Mouse (Mus musculus): ENCODE measurements around the gene Irf8.

Irf8 gene

GRCm38 (mm10) chr8:120735770-120736481, at the start of gene Irf8:
Irf8 (plus strand) TSS chr8:120736358.
- peak; percentile 89 for DNase-seq (ENCODE audit: low spot score)

GRCm38 (mm10) chr8:120686576-120686975, 49.6 kb upstream of the Irf8 start:
- DNase-seq (ENCODE audit: low spot score): no peak

GRCm38 (mm10) chr8:120687786-120688185, 48.4 kb upstream of the Irf8 start:
- no peak for DNase-seq (ENCODE audit: low spot score)

- no peak for DNase-seq (ENCODE audit: low spot score)
Measured at GRCm38 (mm10) chr8:120688511-120688910, 47.6 kb upstream of the Irf8 start.

DNA sequence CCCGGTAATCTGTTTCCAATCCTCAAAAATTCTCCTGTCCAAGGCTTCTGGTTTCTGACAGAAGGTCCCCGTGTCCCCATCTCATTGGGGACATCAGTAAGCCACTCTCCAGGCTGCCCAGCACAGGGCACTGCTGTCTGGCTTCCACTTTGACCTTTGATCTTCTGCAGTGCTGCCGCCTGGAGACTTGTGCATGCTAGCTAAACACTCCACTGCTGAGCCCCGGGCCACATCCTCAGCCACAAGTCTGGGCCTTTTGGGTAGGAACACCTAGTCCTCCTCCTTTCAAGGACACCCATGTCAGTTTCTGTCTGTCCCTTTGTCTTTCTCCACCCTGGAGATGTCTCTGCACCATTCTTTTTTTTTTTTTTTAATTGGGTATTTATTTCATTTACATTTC, 43.2 kb upstream of the Irf8 start:
- DNase-seq (ENCODE audit: low spot score): no peak

DNA sequence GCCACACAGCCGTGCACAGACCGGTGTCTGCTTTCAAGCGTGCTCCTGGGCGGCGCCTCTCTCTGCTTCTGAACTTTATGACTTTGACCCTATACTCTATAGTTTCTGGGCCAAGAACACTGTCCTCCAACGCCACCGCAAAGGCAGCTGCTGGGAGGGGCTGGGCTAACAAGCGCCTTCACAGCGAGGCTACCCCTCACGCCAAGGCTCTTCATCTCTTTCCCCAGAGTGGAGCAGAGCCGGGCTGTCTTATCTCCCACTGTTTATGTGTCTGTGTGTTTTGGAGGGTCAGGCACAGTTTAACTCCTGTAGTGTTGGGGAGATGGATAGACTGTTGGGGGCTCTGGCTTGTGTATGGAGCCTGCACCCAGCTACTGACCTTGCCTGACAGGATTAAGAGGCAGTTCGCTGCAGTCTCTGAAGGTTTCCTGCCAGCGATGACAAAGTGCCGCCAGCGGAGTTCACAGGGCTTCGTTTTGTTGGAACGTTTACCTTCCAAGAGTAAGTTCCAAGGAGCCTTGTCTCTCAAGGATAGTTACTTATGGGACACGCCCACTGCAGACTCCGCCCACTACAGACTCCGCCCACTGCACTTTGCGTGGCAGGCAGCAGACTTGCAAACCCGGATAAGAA, 42.2 kb upstream of the Irf8 start:
- DNase-seq (ENCODE audit: low spot score): peak; percentile 71

DNA sequence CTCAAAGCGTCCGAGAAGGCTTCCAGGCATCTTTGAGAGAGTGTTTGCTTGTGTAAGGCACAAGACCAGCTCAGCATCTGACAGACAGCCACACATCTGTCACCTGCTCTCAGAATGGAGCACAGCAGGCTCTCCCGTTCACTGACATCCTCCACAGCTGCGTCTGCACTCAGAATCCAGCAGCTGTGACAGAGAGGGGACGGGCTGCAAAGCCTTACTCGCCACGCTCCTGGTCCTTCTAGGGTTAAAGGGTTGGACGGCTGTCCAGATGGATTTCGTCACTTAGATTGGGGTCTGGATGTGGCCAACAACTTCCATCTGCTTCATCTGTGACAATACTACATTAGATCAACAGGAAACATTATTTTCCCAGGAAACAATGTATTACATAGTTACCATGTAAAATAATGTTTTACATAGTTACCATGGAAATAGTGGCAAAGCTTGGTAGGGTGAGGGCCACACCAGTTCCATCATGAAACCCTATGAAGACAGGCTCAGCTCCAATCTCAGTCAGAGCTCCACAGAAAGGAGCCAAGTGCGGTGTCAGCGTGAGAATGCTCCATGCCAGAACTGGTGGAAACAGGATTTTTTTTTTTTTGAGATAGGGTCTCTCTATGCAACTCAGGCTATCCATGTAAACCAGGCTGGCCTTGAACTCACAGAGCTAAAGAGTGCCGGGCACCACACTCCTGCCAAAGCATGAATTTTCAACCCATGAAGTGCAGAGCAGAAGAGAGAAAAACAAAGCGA, 39.6 kb upstream of the Irf8 start:
- peak; percentile 31 for DNase-seq (ENCODE audit: low spot score)

DNA sequence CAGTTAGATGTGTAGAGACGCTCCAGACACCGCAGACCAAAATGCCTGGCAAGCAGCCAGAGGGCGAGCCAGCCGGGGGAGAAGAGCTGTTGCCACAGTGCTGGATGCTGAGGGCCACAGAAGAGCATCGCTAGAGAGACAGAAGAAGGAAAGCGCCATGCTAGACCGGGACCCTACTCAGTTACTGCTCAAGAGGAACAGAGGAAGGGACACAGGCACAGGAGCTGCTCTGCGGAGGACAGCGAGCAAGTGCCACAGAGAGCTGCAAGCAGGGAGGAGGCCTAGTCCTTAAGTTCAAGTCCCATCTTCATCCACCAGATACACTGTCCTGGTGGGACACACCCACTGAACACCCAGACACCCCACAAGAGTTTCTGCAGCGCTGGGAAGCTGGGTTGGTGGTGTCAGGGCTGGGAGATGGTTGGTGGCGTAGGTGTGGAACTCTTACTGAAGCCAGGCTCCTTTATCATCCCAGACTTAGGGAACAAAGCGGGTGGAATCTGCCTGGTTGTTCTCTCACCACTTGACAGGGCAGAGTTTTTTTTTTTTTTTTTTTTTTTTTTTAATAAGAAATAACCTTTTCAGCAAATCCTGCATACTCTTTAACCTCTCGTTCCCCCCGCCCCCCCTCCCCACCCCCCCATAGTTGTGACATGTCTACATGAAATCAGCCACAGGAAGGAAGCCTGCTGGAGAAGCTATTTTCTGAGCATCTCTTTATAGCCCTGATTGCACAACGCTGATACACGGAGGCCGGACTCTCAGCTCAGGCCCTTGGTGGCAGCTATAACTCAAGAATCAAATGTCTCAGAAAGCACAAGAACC, 38.8 kb upstream of the Irf8 start:
- DNase-seq (ENCODE audit: low spot score): no peak

- DNase-seq (ENCODE audit: low spot score): no peak
Measured at GRCm38 (mm10) chr8:120697979-120698272, 38.2 kb upstream of the Irf8 start.

DNA sequence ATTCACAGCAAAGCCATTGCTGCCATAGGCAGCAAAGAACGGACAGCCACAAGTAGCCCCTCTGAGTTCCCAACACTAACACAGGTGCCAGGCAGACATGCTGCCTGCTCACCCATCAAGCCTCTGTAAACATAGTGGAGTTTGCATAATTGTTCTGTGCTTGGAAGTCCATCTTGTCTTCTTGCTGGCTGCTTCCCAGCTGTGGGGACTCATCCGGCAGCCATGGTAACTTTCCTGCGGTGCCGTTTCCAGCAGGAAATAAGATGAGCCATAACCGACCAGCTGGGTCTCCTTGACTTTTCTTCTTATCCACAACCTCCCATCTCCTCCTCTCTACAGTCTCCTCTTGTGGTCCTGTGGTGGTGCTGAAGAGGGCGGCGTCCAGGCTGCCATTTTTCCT, 37.7 kb upstream of the Irf8 start:
- no peak for DNase-seq (ENCODE audit: low spot score)

DNA sequence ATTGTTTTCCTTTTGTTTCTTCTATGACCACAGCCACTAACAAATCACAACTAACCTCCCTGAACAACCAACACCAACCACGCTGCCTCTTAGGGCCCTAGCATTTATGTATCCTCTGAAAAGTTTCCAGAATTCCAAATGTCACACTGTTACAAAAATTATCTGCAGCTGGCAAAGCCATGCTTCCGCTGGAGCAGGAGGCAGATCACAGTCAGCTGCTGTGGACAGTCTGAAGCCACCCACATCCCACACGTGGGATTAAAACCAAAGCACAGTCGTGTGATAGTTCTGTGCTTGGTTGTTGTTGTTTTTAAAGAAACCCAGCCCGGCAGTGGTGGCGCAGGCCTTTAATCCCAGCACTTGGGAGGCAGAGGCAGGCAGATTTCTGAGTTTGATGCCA, 37.1 kb upstream of the Irf8 start:
- DNase-seq (ENCODE audit: low spot score): no peak

DNA sequence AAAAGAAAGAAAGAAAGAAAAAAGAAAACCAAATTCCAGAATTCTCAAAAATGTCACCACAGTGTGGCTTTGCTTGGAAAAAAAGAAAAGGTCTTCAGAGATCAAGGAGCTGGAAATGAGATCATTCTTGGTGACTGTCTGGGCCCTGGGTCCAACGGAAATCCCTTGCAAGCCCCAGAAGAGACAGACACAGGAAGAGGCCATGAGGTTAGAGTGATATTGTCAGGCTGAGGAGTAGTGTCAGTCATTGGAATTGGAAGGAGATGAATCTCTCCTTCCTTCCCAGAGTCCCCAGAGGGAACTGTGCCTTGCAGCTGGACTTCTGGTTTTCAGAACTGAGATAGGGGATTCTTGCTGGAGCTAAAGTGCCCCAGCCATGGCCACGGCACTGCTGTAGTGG, 36.6 kb upstream of the Irf8 start:
- DNase-seq (ENCODE audit: low spot score): no peak

- no peak for DNase-seq (ENCODE audit: low spot score)
Measured at GRCm38 (mm10) chr8:120700053-120700452, 36.1 kb upstream of the Irf8 start.

GRCm38 (mm10) chr8:120701758-120702465, 34.2 kb upstream of the Irf8 start:
- no peak for DNase-seq (ENCODE audit: low spot score)

- DNase-seq (ENCODE audit: low spot score): no peak
Measured at GRCm38 (mm10) chr8:120704203-120704602, 32.0 kb upstream of the Irf8 start.

DNA sequence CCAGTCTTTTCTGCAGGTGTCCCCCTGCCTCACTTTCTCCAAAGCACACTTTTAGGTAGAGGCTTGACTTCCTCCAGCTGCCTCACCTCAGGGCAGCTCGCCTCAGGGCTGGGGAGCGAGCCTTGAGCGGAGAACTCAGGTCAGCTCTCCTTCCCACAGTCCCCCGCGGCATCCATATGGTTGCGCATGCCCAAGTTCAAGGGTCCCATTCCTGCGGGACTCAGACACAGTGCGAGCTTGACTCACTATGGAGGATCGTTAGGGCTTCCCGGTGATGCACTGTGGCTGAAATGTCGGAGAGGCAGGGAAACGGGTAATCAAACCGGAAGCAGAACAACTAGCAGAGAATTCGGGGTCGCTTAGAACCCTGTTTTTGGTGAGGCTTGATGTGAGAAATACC, 31.0 kb upstream of the Irf8 start:
- DNase-seq (ENCODE audit: low spot score): no peak

DNA sequence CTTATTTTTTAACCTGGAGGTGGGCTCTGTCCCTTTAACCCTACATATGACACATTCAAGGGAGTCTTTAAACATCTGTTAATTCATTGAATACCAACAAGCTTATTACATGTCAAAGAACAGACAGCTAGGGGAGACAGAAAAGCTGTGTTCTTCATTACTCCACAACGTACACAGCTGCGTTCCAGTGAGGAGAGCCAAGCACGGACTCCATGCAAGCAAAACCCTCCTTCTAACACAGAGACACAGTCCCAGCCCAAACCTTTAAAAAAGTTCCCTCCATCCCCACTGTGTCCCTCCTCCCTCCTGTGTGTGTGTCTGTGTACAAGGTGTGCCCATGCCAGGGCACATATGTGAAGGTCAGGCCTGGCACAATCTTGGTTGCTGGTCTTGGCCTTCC, 30.0 kb upstream of the Irf8 start:
- no peak for DNase-seq (ENCODE audit: low spot score)

GRCm38 (mm10) chr8:120709176-120709575, 27.0 kb upstream of the Irf8 start:
- DNase-seq (ENCODE audit: low spot score): no peak

GRCm38 (mm10) chr8:120715200-120715599, 21.0 kb upstream of the Irf8 start:
- DNase-seq (ENCODE audit: low spot score): no peak

GRCm38 (mm10) chr8:120715996-120716680, 20.0 kb upstream of the Irf8 start:
- no peak for DNase-seq (ENCODE audit: low spot score)

- DNase-seq (ENCODE audit: low spot score): no peak
Measured at GRCm38 (mm10) chr8:120719586-120720236, 16.4 kb upstream of the Irf8 start.
